Mouse (Mus musculus): Measurements from ENCODE around the gene Hyal5. TPM values are rescaled to one million over a fixed set of nuclear protein-coding genes. Genes with fewer than 3 reads are reported as not detected.

The Hyal5 gene
- not detected in 2 replicates for polyA plus RNA-seq (2016; fragmentation: Nextera tagmentation; extraction: Ambion mirVana)

DNA sequence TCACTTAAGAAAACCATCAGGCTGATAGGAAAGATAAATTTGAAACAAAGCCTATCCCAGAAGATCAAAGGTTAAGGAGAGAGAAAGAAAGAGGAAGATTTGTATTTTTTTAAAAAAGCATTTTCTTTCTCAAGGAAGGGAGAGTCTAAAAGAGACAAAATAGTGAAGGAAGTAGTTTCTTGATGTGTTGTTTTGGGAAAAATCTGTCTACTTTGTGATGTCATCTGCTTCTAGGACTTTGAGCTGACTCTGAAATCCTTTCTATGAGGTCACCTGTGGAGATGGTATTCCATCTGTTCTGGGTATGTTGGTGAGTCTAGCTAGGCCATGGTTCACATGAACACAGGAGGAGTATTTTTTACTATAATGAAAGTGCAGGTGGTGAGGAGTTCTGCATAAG is at the start of gene Hyal5:
Hyal5 (plus strand) TSS at position 301 of the 400 bp plus-strand sequence.
- H3K27ac ChIP-seq = no peak within 1 kb of the TSS
- H3K9ac ChIP-seq = no peak within 1 kb of the TSS
- H3K4me1 ChIP-seq = no peaks in the 10 kb centered on the region
- H3K4me2 ChIP-seq (replicated peaks) = no peak within 1 kb of the TSS
- no peaks in the 10 kb centered on the region for H3K9me3 ChIP-seq
- H3K27me3 ChIP-seq (replicated peaks) = no peaks in the 10 kb centered on the region
- H3K4me3 ChIP-seq = no peak within 1 kb of the TSS
- no peaks in the 10 kb centered on the region for H3K36me3 ChIP-seq
- no peak for ATAC-seq (ENCODE audit: low FRiP score, low read depth)

- no peaks in the 10 kb centered on the region for H3K9me3 ChIP-seq
- H3K27me3 ChIP-seq (replicated peaks) = no peaks in the 10 kb centered on the region
- H3K27ac ChIP-seq = no peak overlapping the region
- 48% methylated on average over 2 of the region's 2 CpGs for WGBS
- no peaks in the 10 kb centered on the region for H3K4me1 ChIP-seq
- no peak overlapping the region for H3K9ac ChIP-seq
- H3K4me3 ChIP-seq = no peak overlapping the region
- no peak for ATAC-seq (ENCODE audit: low FRiP score, low read depth)
- H3K4me2 ChIP-seq (replicated peaks) = no peak overlapping the region
- H3K36me3 ChIP-seq = no peaks in the 10 kb centered on the region
These were observed 35.7 kb upstream of the Hyal5 start for GRCm38 (mm10) chr6:24822070-24822469.

DNA sequence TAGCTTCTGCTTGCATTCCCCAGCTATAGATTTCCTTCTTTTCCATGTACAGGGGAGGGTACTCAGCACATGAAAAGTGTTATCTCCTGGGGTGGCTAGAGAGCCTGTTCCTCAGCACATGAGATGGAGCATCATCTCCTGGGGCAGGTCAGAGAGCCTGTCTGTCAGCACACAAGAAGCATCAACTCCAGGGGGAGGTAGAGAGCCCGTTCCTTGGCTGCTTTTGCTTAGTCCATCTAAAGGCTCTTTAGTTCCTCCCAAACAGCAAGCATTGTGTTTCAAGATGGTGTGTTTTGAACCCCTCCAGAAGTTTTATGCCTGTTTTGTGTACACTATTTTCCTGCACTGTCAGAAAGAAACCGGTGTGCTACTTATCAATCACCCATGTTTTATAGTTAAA is 2.5 kb downstream of the Hyal5 start:
- H3K27me3 ChIP-seq (replicated peaks) = no peaks in the 10 kb centered on the region
- no peaks in the 10 kb centered on the region for H3K4me1 ChIP-seq
- no peak for ATAC-seq (ENCODE audit: low FRiP score, low read depth)
- no peak overlapping the region for H3K4me3 ChIP-seq
- WGBS = 36% methylated on average over 2 of the region's 2 CpGs
- H3K36me3 ChIP-seq = no peaks in the 10 kb centered on the region
- H3K9ac ChIP-seq = no peak overlapping the region
- no peak overlapping the region for H3K27ac ChIP-seq
- H3K4me2 ChIP-seq (replicated peaks) = no peak overlapping the region
- no peaks in the 10 kb centered on the region for H3K9me3 ChIP-seq

DNA sequence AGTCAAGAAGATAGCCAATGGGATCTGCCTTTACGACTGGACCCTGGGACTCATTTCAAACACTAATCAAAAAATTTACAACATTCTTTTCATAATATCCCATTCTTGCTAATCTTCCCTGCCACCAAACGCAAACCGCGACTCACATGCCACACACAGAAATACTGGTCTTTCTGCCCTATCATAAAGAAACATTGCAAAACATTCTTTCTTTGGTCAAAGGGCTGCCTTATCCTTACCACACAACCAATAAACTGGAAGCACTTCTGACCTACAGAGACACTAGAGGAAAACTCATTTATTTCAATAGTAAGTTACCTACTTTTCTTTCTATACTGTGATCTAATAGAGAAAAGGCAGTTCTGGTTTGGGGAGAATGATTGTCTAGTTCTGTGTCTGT is 5.9 kb downstream of the Hyal5 start:
- Histone ChIP-seq H3K27ac (no peak overlapping the region), H3K36me3 (no peaks in the 10 kb centered on the region), H3K9me3 (no peaks in the 10 kb centered on the region), H3K9ac (no peak overlapping the region), H3K27me3 (replicated peaks) (no peaks in the 10 kb centered on the region), H3K4me2 (replicated peaks) (no peak overlapping the region), H3K4me1 (no peaks in the 10 kb centered on the region), H3K4me3 (no peak overlapping the region)
- ATAC-seq (ENCODE audit: low FRiP score, low read depth) = no peak
- 94% methylated on average over 4 of the region's 4 CpGs for WGBS

- Histone ChIP-seq H3K9me3 (no peaks in the 10 kb centered on the region), H3K9ac (no peak overlapping the region), H3K4me1 (no peaks in the 10 kb centered on the region), H3K27ac (no peak overlapping the region), H3K4me2 (replicated peaks) (peak overlapping the region; percentile 45), H3K36me3 (no peaks in the 10 kb centered on the region), H3K27me3 (replicated peaks) (no peaks in the 10 kb centered on the region), H3K4me3 (no peak overlapping the region)
- WGBS = 70% methylated on average over 11 of the region's 11 CpGs
- ATAC-seq (ENCODE audit: low FRiP score, low read depth) = peak; percentile 82
These were observed 36.5 kb downstream of the Hyal5 start for GRCm38 (mm10) chr6:24894146-24894873.

- no peaks in the 10 kb centered on the region for H3K4me1 ChIP-seq
- WGBS = 29% methylated on average over 2 of the region's 2 CpGs
- H3K4me3 ChIP-seq = no peak overlapping the region
- H3K27me3 ChIP-seq (replicated peaks) = no peaks in the 10 kb centered on the region
- no peak for ATAC-seq (ENCODE audit: low FRiP score, low read depth)
- H3K9me3 ChIP-seq = no peaks in the 10 kb centered on the region
- H3K27ac ChIP-seq = no peak overlapping the region
- no peaks in the 10 kb centered on the region for H3K36me3 ChIP-seq
- H3K4me2 ChIP-seq (replicated peaks) = peak overlapping the region; percentile 45
- no peak overlapping the region for H3K9ac ChIP-seq
These were observed 37.0 kb downstream of the Hyal5 start for GRCm38 (mm10) chr6:24894874-24895183.

- Histone ChIP-seq H3K4me3 (no peak overlapping the region), H3K4me2 (replicated peaks) (no peak overlapping the region), H3K4me1 (no peaks in the 10 kb centered on the region), H3K27ac (no peak overlapping the region), H3K36me3 (no peaks in the 10 kb centered on the region), H3K9ac (no peak overlapping the region), H3K27me3 (replicated peaks) (no peaks in the 10 kb centered on the region), H3K9me3 (no peaks in the 10 kb centered on the region)
- ATAC-seq (ENCODE audit: low FRiP score, low read depth) = no peak
- WGBS = 87% methylated on average over 3 of the region's 3 CpGs
These were observed 47.3 kb downstream of the Hyal5 start for GRCm38 (mm10) chr6:24905101-24905500.

DNA sequence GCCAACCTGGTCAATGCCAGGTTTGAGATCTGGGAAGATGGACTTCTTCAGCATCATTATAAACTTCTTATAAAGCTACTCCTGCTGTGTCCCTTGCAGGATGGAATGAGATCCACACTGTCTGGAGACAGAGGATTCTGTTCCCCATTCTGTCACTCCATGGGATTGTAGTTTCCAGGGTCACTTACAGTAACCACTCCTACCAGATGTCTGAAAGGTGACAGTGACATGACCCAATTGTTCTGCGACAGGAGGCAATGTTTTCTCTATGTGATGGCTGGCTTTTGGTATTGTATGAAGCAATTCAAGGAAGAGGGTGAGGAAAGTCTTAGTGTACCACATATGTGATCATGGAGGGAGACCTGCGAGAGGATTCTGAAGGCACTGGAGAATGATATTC is 50.0 kb downstream of the Hyal5 start:
- Histone ChIP-seq H3K4me1 (no peaks in the 10 kb centered on the region), H3K27me3 (replicated peaks) (no peaks in the 10 kb centered on the region), H3K9ac (no peak overlapping the region), H3K9me3 (no peaks in the 10 kb centered on the region), H3K4me3 (no peak overlapping the region), H3K4me2 (replicated peaks) (no peak overlapping the region), H3K27ac (no peak overlapping the region), H3K36me3 (no peaks in the 10 kb centered on the region)
- 84% methylated on average over 2 of the region's 2 CpGs for WGBS
- ATAC-seq (ENCODE audit: low FRiP score, low read depth) = no peak

DNA sequence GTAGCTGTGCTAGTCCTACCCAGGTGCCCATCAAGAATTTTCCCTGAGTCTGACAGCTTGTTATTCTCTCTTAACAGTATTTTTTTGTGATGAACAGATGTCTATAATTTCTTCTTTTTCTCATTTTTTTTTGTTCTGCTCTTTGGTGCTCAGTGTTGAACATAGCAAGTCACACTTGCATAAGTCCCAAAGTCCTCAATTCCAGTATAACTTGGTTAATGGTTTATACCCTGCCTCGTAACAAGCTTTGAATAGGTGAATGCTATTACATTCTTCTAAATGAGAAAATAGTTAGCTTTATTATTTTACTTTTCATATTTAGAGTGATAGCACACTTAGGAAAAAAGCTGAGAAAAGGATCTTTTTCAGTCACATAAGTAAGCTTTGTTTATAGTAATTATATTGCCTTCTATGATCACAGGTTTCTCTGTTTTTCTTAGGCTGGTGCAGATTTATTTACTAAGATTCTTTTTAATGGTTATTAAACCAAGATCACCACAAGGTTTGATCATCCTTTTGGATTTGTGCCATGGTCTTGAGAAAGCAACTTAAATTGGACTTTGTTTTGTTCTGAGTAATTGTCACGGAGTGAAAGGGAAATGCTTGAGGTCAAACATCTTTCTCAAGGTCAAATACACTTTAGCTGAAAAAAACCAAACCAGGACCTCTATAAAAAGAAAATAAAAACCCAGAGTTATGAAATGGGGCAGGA is 52.4 kb downstream of the Hyal5 start:
- no peak overlapping the region for H3K4me2 ChIP-seq (replicated peaks)
- no peaks in the 10 kb centered on the region for H3K27me3 ChIP-seq (replicated peaks)
- no peak overlapping the region for H3K27ac ChIP-seq
- H3K9ac ChIP-seq = no peak overlapping the region
- H3K4me3 ChIP-seq = no peak overlapping the region
- 79% methylated on average over 2 of the region's 2 CpGs for WGBS
- ATAC-seq (ENCODE audit: low FRiP score, low read depth) = no peak
- no peaks in the 10 kb centered on the region for H3K9me3 ChIP-seq
- no peaks in the 10 kb centered on the region for H3K36me3 ChIP-seq
- no peaks in the 10 kb centered on the region for H3K4me1 ChIP-seq

DNA sequence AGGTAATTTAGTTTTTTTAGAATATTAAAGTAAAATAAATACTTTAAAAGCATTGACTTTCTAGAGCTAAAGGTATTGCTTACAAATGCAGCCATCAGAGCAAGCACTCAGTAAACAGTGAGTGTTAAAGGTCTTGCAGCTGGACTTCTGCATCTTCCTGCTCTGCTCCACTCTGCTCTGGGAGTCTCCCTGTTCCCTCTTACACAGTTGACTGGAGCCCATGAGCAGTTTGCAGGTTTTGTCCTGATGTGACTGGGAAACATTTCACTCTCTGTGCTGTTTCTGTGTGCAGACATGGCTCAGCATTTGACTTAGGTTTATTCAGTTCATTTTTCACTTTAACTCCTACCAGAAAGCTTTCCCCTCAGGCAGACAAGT is 52.9 kb downstream of the Hyal5 start:
- H3K9me3 ChIP-seq = no peaks in the 10 kb centered on the region
- H3K27me3 ChIP-seq (replicated peaks) = no peaks in the 10 kb centered on the region
- H3K4me2 ChIP-seq (replicated peaks) = no peak overlapping the region
- H3K4me1 ChIP-seq = no peaks in the 10 kb centered on the region
- no peak overlapping the region for H3K27ac ChIP-seq
- no peak for ATAC-seq (ENCODE audit: low FRiP score, low read depth)
- no peak overlapping the region for H3K4me3 ChIP-seq
- H3K36me3 ChIP-seq = no peaks in the 10 kb centered on the region
- H3K9ac ChIP-seq = no peak overlapping the region

- Histone ChIP-seq H3K27me3 (replicated peaks) (no peaks in the 10 kb centered on the region), H3K27ac (no peak overlapping the region), H3K9me3 (no peaks in the 10 kb centered on the region), H3K4me1 (no peaks in the 10 kb centered on the region), H3K4me2 (replicated peaks) (no peak overlapping the region), H3K36me3 (no peaks in the 10 kb centered on the region), H3K9ac (no peak overlapping the region), H3K4me3 (no peak overlapping the region)
- 93% methylated on average over 2 of the region's 2 CpGs for WGBS
- ATAC-seq (ENCODE audit: low FRiP score, low read depth) = no peak
These were observed 55.8 kb downstream of the Hyal5 start for GRCm38 (mm10) chr6:24913591-24913990.

- Histone ChIP-seq H3K27ac (no peak overlapping the region), H3K4me2 (replicated peaks) (no peak overlapping the region), H3K4me1 (no peaks in the 10 kb centered on the region), H3K9me3 (no peaks in the 10 kb centered on the region), H3K36me3 (no peaks in the 10 kb centered on the region), H3K9ac (no peak overlapping the region), H3K4me3 (no peak overlapping the region), H3K27me3 (replicated peaks) (no peaks in the 10 kb centered on the region)
- WGBS = 92% methylated on average over 11 of the region's 11 CpGs
- ATAC-seq (ENCODE audit: low FRiP score, low read depth) = no peak
These were observed 67.4 kb downstream of the Hyal5 start for GRCm38 (mm10) chr6:24925076-24925785.
